Mouse (Mus musculus): ENCODE data around the gene Pinlyp.

The Pinlyp gene

DNA sequence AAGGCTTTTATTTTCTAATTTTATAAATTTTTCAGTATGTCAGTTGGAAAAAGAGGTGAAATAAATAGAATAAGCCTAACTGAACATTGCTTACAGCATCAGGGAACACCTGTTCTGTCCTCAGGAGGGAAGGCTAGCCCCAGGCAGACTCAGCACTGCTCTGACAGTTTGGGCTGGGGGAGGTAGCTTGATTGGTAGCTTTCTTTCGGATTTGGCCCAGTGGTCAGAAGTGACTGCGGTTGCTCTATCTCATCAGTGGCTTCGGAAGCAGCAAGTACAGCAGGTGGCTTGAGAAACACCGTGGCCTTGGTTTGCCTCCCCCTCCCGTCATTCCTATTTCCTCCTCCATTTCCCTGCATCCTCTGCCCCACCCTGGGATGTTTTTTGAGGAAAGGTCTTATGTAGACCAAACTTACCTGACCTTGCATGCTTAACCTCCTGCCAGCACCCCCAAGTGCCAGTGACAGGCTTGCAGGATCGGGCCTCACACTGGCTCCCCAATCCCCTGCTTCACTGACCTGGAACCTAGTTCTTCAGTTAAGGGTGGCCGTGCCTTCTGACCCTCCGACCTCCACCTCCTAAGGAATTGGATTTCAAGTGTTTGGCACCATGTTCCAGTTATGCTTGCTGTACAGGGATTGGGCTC lies 17.4 kb upstream of the Pinlyp start:
- CTCF ChIA-PET, result interaction anchor here (0.6 to 1.2 kb wide), 3 partner anchors 15 to 26 kb away, joined by 3 read pairs; partner anchors contain the start of genes Pinlyp and Xrcc1

DNA sequence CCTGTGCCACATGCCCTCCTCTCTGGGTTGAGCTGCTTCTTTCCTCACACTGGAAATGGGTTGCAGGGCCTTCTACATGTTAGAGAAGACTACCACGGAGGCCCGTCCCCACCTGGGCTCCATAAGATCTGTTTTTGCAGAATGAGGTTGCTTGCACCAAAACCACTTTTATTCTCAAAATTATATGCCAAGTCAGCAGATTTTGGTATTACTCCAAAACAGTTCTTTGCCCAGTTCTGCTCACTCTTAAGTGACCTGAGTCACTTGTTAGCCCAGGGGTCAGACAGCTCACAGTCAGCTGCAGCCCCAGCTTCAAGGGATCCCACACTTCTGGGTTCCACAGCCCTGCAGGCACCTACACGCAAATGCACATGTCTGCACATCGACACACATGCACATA lies 15.5 kb upstream of the Pinlyp start:
- CTCF ChIA-PET, result no interaction called here

DNA sequence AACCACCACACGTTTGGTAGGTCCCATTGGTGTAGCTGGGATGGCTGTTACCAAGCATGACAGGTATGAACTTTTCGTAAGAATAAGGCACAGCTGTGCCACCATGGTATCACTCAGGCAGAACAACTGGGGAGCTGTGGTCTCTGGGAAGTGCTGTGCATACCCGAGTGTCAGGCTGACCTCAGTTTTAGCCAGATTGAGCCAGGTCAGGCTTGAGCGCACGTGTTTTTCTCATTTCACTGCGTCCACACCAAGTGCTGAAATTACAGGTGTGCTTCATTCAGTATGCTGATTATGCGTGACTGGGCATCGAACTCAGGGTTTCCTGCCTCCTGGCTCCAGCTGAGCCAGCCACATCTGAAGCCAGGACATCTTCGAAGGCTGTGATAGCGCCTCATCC lies 9.9 kb upstream of the Pinlyp start:
- CTCF ChIA-PET, result interaction anchor here (0.5 kb wide), 1 partner anchor 870 kb away, joined by 4 read pairs; no protein-coding TSS in a partner anchor

DNA sequence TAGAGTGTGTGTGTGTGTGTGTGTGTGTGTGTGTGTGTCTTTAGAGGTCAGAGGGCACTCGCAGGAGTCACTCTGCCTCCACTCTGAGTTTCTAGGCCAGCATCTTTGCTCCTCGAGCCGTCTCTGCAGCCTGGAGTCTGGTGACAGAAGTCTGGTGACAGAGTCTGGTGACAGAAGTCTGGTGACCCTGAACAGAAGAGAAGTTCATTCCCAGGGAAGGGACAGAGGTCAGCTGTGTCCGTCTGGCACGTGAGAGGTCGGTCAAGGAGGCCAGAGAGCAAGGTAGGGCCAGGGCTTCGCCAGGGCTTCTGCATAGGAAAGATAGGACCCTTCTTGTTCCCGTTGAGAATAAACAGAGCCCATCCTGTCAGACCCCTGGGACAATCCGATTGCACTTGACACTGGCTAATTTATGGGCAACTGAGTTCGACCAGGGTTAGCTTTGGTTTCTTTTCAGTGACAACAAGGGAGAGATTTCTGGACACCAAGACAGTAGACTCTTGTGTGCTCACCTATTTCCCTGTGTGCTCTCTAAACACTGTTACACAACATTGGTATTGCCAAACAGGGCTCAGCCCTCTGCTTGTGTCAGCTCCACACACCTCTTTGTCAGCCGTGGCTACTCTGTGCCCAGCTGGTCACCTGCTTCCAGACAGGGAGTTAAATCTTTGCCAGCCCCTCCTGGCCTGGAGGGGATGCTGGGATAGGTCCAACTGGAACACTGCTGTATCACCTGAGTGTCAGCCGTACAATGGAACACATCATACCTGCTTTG lies 6.3 kb upstream of the Pinlyp start:
- CTCF ChIA-PET, result interaction anchor here (0.5 to 0.6 kb wide), 2 partner anchors 64 to 121 kb away, joined by 9 to 11 read pairs; no protein-coding TSS in a partner anchor

DNA sequence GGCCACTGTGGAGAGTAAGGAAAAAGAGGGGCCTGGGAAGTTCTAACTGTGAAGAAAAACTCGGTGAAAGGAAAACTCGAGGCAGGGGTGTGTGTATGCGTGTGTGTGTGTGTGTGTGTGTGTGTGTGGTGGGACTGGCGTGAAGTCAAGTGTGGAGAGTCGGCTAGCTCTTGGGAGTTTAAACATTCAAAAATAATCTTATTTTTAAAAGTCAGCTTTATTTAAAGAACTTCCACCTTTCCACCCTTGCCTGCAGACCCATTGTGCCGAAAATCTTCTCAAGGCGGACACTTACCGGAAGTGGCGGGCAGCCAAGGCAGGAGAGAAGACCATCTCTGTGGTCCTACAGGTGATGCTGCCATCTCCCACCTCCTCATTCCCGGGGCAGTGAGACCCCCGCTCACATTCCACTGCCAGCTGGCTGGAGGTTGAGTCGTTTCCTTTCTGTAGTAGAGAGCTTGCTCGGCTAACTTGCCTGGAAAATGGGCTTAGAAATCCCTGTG lies 1.7 kb upstream of the Pinlyp start:
- CTCF ChIA-PET, result interaction anchor here (0.6 to 0.7 kb wide), 3 partner anchors 13 to 23 kb away, joined by 3 read pairs; no protein-coding TSS in a partner anchor

DNA sequence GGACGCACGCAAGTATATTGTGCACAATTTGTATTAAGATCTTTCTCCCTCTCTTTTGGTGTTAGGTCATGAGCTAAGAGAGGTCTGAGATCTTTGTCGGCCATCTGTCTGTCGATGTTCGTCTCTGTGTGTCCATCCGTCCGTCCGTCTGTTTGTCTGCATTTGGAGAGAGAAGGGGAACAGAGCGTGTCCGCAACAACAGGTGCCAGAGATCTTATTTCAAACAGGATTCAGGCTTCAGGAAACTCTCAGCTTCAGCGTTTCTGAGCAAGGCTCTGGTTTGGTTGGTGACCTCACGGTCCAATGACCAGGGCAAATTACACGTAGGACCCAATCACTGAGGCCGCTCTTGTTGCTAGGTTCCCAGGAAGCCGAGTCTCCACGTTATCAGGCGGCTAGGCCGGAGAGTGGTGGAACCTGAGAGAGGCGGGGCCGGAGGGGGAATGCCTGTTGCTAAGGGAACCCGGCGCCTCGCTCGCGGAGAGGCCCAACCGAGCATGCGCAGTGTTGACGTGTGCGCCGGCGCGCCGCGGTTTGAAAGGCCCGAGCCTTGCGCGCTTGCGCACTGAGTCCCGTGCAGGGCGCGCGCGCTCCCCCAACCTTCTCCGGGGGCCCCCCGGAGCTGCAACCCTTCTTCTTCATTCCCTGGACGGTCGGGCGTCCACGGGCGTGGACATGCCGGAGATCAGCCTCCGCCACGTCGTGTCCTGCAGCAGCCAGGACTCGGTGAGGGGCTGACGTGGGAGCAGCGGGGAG lies 894 bp upstream of the Pinlyp start:
- CTCF ChIA-PET, result interaction anchor here (0.6 to 1.0 kb wide), 2 partner anchors 15 to 69 kb away, joined by 4 to 6 read pairs; no protein-coding TSS in a partner anchor

DNA sequence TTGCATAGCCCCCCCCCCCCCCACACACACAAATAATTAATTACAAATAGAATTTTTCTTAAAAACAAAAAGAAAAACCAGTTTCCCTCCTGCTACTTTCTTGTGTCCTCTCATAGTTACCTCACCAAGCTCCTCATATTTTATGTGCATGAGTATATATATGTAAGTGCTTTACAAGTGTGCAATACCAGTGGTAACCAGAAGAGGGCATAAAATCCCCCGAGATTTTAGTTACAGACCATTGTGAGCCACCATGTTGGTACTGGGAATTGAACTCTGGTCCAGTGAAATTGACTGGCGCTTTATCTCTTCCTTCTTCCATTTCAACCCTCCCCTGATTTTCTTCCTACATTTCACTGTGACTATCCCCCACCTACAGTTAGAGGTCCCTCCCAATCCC lies 1.4 kb downstream of the Pinlyp start:
- CTCF ChIA-PET, result no interaction called here

DNA sequence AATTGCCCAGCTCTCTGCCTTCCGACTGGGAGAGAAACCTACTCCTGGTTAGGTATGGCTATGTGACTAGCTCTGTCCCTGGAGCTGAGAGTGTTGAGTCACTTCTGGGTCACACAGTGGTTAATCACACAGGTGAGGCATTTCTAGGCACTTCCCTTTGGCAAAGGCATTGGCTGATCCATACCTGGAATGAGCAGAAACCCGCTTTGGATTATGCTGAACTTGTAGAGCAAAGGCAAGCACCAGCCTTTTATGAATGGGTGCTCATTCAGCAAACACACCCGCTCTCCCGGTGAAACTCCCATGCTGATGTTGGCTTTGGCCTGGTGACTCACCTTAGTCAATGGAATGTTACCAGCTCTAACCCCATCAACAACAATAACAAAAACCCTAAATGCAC lies 6.2 kb downstream of the Pinlyp start:
- CTCF ChIA-PET, result no interaction called here

DNA sequence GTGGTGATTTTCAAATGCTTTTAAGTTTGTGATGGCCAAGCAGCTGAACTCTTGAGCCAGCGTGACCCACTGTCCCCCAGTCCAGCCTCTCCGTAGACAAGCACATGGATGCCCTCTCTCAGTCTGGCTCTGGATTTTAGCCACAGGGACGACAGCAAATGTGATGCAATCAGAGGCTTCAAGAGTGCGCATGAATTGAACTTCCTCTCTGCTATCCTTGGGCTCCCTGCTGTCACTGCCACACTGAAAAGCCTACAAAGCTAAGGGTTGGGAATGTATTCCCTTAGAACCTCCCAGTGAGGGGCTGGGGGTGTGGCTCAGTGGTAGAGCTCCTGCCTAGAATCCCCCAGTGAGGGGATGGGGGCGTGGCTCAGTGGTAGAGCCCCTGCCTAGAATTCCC lies 7.2 kb downstream of the Pinlyp start:
- CTCF ChIA-PET, result no interaction called here

DNA sequence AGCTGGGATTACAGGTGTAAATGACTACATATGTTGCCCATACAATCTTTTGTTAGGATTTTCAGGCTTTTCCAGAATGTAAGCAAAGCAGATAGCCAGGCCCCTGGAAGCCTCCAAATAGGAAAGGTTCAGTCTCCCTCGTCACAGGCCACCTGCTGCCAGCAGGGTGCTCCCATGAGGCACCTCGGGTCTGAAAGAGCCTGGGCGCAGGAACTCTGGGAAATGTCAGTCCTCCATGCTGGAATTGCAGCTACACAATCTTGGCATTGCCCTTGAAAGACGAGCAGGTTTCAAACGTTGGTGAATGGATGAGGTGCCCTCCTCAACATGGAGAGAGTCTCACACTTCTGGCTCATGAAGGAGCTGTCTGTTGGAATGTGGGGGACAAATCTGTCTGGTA lies 7.8 kb downstream of the Pinlyp start:
- CTCF ChIA-PET, result interaction anchor here (0.6 kb wide), 1 partner anchor 247 kb away, joined by 5 read pairs; no protein-coding TSS in a partner anchor

DNA sequence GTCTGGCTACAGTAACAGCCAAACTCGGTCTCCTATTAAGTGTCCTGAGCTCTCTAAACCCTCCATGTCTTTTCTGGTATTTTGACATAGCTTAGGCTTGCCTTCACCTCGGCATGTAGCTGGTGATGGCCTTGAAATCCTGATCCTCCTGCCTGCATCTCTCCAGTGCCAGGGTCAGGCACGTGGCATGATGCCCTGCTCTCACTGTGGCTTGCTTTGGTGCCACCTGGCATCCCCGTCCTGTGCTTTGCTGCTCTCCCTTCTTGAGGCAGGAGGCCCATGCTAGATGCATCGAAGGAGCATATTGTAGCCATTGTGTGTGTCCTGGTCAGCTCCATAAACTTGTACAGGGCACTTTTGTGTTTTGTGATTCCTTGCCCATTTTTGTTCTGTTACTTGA lies 8.3 kb downstream of the Pinlyp start:
- CTCF ChIA-PET, result interaction anchor here (0.7 kb wide), 1 partner anchor 26 kb away, joined by 3 read pairs; no protein-coding TSS in a partner anchor

DNA sequence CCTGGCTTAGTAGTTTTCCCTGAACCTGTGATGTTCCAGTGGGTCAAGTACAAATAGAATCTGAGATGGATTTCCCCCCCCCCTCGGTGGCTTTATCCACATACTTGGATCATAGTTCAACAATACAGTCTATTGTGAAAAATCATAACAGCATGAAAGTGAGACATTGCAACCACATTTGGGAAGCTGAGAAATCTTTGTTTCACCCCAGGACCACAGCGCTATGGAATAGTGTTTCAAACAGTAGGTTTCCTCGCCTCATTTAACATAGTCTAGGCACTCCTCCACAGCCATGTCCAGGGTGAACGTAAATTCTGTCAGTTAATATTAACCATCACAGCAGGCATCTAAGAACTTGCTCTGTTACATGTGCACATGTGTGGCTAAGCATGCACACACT lies 8.8 kb downstream of the Pinlyp start:
- CTCF ChIA-PET, result interaction anchor here (0.7 kb wide), 1 partner anchor 26 kb away, joined by 3 read pairs; no protein-coding TSS in a partner anchor

DNA sequence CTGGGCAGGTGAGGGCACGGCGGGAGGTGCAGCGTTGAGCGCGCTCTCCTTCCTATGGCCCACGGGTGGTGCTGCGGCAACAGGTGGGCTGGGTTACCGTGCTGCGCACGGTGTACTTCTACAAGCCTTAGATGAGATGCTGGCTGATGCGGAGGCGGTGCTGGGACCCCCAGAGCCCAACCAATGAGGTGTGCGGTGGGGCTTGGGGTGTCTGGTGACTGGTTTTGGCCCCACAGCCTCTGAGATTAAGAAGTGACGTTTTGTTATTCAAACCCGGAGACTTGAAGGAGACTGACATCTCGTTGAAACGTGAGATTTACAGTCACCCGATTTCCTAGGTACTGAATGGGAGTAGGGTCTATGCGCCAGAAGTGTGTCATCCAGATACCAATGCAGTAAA lies 11.6 kb downstream of the Pinlyp start:
- CTCF ChIA-PET, result no interaction called here

DNA sequence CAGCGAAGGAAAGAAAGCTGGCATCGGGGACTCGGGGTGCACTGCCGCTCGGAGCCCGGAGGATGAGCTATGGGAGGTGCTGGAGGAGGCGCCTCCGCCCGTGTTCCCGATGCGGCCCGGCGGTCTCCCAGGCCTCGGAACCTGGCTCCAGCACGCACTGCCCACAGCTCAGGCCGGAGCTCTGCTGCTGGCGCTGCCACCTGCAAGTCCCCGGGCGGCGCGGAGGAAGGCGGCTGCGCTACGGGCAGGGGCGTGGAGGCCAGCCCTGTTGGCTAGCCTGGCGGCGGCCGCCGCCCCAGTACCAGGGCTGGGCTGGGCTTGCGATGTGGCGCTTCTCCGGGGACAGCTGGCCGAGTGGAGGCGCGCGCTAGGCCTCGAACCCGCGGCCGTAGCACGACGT lies 12.1 kb downstream of the Pinlyp start:
- CTCF ChIA-PET, result interaction anchor here (0.6 kb wide), 1 partner anchor 60 kb away, joined by 9 read pairs; no protein-coding TSS in a partner anchor

DNA sequence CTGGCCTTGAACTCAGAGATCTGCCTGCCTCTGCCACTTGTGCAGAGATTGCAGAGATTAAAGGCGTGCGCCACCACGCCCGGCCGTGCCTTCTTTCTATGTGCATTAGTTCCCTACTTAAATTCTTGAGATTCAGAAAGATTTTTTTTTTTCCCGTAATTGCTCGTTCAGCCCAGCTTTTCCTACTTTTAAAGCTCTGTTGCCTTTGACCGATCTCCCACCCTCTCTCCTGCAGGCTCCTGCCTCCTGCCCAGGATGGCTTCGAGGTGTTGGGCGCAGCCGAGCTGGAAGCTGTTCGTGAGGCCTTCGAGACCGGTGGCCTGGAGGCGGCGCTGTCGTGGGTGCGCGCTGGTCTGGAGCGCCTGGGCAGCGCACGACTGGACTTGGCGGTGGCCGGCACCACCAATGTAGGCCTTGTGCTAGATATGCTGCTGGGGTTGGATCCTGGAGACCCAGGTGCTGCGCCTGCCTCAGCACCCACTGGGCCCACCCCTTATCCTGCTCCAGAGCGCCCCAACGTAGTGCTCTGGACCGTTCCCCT lies 12.8 kb downstream of the Pinlyp start:
- CTCF ChIA-PET, result interaction anchor here (1.0 kb wide), 1 partner anchor 69 kb away, joined by 9 read pairs; no protein-coding TSS in a partner anchor

DNA sequence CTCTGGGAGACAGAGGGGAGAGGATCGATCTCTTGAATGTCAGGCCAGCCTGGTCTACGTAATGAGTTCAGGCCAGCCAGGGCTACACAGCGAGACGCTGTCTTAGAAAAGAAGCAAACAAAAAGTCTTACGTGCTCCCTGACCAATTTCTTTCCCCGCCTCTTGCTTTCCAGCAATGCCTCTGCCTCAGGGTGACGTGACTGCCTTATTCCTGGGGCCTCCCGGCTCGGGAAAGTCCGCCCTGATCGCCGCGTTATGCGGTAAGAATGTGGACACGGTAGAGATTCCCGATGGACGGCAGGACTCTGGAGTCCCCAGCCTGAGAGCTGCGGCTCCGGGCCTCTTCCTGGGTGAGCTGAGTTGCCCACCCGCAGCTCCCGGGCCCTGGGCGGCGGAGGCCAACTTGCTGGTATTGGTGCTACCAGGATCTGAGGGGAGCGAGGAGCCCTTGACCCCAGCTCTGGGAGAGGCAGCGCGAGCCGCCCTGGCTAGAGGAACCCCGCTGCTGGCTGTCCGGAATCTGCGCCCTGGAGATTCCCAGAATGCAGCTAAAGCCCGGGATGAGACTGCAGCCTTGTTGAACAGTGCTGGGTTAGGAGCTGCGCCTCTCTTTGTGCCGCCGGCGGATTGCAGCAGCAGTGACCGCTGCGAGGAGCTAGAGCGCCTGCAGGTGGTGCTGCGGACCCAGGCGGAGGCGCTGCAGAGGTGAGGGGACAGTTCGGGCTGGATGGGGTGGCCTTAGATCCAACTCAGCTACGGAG lies 14.5 kb downstream of the Pinlyp start:
- CTCF ChIA-PET, result interaction anchor here (0.6 to 1.3 kb wide), 4 partner anchors 15 to 168 kb away, joined by 3 to 6 read pairs (median 3); partner anchors contain the start of gene Xrcc1

DNA sequence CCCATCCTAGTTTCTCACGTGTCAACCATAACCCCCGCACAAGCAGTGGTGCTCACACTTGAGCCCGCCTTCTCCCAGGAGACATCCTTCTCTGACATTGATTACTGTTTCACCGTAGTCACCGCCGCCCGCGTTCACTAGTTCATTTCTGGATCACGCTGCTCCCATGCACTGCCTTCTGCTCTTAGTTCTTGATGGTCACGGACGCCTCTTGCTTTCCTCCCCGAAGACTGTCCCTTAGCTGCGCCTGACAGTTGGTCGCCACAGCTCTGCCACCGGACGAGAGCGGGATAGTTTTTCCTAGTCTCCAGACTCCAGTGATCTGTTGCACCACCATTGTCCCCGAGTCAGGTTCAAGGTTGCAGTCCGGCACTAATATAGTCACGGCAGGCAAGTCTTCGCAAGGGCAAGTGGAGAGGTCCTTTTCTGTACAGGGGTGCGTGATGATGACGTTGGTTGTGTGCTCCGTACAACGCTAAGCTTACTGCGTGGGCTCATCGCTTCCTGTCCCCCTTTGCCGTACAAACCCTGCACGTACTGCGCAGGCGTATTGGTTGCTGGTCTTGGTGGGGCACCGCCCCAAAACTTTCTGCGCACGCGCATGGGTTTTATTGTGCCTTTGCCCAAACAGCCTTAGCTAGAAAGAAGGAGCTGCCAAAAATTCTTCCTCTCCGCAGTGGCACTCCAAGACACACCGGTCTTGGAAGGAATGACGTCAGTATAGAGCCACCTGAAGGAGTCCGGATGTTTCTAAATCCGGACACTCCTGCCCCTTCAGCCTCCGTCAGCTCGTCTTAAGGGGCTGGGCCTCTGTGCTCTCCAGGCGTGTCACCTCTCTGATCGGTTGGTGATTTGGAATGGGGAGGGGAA lies 15.6 kb downstream of the Pinlyp start, which contains the start of gene Irgq:
TSS of gene Irgq (plus strand) at position 628 of the 870 bp plus-strand sequence.
- CTCF ChIA-PET, result interaction anchor here (0.6 kb wide), 2 partner anchors 14 to 163 kb away, joined by 3 read pairs; no protein-coding TSS in a partner anchor

DNA sequence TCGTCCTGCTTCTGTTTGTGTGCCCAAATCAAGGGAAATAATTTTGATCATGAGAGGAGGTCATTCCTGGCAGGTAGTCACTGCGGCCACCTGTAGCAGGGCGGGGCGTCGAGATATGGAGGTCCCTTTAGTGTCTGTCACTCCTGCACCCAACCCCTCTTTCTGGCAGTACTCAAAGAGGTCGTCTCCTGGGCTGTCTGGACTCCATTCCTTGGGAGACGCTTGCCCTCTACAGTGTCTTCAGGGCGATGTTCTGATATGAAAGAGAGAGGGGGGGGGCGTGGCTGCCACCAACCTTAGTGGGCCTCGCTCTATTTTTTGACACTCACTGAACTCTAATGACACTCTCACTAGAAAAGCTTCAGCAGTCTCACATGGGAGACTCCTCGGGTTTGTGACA lies 16.3 kb downstream of the Pinlyp start:
- CTCF ChIA-PET, result interaction anchor here (0.6 kb wide), 1 partner anchor 162 kb away, joined by 3 read pairs; no protein-coding TSS in a partner anchor

DNA sequence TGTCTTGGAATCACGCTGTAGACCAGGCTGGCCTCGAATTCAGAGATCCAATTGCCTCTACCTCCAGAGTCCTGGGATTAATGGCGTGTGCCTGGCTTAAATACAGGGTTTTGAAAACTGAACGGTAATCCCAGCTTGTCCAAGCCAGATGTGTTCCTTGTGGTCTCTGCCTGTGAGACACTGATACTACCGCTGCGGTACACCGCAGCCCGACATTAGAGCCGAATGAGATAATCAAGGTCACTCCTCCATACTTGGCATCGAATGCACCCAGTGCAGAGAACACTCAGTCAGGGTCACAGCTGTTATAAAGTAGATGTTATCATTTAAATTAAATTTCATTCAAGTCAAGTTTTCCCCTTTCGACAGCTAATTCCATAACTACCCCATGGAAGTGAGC lies 17.1 kb downstream of the Pinlyp start:
- CTCF ChIA-PET, result no interaction called here

Data from spleen, embryonic (tissue).